Mouse (Mus musculus): ENCODE data around the gene Itsn1.

DNA sequence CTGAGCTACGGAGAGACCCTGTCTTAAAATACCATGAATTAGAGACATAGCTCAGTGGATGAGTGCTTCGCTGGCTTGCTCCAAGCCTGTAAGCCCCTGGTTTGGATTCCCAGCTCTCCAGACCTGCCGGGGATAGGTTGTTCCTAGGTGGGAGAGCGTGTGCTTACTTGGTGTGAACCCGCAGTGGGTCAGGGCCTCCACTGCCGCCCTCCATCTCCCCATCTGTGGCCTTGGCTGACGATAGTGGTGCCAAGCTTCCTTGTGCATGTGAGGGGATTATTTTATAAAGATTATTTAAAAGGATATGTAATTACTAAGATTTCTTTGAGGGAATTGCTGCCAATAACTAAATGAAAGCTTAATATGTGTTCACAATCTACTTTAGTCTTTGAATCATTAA is 43.5 kb downstream of the Itsn1 start:
- TF ChIP-seq CTCF (IDR thresholded peaks at IDR 0.05; ENCODE audit: insufficient read depth, low read depth, low read length): no peak
- TF ChIP-seq POLR2A (IDR thresholded peaks at IDR 0.05; ENCODE audit: insufficient read depth, low read depth, low read length): no peak
